Mouse (Mus musculus): ENCODE results near the gene Mpv17.
A peak's percentile ranks its signal among the peaks of the same experiment; 100 is the strongest.

The Mpv17 gene

DNA sequence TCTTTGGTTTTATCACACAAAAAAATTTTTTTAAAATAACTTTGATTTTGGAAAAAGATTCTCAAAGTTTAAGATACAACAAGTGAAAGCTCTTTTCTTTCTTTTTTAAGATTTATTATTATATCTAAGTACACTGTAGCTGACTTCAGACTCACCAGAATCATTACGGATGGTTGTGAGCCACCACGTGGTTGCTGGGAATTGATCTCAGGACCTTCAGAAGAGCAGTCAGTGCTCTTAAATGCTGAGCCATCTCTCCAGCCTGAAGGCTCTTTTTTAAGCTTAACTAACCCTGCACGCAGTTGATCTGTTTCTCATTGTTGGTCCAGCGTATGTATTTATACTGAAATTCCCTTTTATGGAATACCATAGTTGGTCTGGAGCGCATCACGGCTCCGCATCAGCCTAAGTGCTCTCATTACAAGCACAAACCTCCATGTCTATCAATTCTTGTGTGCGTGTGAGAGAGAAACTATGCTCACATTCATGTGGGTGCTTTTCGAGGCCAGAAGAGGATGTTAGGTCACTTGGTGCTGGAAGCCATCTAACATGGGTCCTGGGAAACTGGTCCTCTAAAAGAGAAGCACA is 27.2 kb upstream of the Mpv17 start:
- DNase-seq: no peak

- peak; percentile 98 for DNase-seq
Measured at GRCm38 (mm10) chr5:31179766-31180630, 25.9 kb upstream of the Mpv17 start, which contains the start of the genes Gm29609 and Gtf3c2. Gm29609 (minus strand) TSS chr5:31179911. Gtf3c2 (minus strand) TSS chr5:31180144.

DNA sequence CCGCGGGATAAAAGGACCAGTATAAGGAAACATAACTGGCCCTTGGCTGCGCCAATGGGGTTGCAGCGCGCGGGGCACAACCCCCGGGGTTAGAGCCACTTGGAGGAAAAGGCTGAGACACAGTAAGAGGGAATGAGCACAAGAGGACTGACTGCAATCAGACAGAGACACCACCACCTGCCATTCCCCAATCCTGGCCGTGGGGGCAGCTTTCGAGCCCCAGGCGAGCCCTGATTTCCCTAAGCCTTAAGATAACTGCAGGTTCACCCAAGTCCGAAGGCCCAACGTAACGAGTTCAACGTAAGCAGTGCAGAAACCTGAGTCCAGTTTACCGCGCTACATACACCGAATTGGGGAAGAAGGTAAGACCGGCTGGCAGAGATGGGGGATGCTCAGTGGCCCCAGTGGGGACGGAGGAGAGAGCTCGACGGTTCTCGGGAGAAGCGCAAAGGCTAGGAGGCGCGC is 25.3 kb upstream of the Mpv17 start:
- DNase-seq: no peak

- DNase-seq: no peak
Measured at GRCm38 (mm10) chr5:31168630-31169029, 14.6 kb upstream of the Mpv17 start.

DNA sequence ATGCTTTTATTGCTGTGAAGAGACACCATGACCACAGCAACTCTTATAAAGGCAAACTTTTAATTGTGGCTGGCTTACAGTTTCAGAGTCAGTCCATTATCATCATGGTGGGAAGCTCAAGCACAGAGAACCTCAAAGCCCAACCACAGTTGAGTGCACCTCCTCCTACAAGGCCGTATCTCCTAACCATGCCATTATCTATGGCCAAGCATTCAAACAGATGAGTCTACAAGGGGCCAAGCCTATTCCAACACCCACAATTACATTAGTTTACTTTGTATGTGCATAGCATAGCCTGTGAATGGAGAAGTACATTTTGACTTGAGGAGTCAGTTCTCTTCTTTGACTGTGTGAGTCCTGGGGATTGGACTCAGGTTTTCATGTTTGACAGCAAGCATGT is 10.8 kb upstream of the Mpv17 start:
- no peak for DNase-seq

DNA sequence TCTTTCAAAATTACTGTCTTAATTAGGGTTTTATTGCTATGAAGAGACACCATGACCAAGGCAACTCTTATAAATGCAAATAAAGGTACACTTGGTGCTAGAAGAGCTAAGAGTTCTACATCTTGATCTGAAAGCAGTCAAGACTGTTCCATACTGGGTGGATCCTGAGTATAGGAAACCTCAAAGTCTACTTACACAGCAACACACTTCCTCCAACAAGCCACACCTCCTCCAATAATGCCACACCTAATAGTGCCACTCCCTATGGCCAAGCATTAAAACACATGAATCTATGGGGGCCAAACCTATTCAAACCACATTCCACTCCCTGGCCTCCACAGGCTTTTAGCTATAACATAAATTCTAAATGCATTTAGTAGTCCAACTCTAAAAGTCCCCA is 8.4 kb upstream of the Mpv17 start:
- DNase-seq: no peak

DNA sequence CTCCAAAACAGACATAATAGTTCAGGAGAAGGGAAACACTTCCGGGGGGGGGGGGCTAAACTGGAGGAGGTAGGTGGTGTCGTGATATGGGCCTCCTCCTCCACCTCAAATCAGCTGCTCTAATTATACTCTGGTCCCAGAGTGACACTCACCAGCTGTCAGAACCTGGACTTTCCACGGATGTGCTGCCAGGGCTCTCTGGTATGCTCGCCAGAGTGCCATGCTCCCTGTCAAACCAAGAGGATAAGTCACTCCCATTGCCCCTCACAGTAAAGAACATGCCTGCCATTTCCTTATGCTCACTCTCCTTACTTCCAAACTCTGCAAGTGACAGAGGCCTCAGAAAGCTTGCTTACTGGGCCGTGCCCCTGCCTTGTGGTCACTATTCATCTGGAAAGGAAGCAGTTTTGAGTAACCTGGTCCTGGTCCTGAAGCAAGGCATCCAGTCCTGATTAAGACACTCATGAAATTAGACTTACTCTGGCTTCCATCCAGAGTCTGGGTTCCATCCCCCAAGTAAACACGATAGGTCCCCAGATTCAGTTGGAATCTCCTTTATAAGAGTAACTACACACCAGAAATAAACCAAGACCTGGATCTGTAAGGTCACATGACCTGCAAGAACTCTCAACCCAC is 417 bp downstream of the Mpv17 start:
- no peak for DNase-seq

GRCm38 (mm10) chr5:31151746-31152145 is 2.3 kb downstream of the Mpv17 start:
- no peak for DNase-seq

GRCm38 (mm10) chr5:31149781-31150180 is 4.3 kb downstream of the Mpv17 start:
- no peak for DNase-seq

DNA sequence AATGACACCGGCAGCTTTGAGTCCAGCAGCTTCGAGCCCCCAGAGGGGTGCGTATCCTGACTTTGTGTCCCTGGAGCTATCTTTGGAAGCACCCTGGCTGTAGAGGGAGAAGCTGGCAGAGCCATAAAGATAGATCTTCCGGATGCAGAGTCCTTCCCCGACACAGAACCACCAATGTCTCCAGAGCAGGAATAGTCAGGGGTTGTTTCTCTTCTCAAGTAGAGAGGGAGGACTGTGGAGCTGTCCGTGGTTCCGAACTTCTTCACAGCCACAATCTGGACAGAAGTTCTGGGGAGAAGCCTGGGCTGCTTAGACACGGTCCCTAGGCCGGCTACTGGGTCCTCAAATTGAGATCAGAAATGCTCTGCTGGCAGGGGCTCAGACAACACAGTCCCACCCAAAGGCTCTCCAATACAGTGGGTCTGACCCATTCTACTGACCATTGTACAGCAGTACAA is 15.1 kb downstream of the Mpv17 start:
- DNase-seq: no peak

GRCm38 (mm10) chr5:31138241-31138967 is 15.6 kb downstream of the Mpv17 start, which contains the start of gene Ucn:
Ucn (minus strand) TSS chr5:31138829.
- DNase-seq: no peak

GRCm38 (mm10) chr5:31137658-31138057 is 16.4 kb downstream of the Mpv17 start:
- DNase-seq: no peak

DNA sequence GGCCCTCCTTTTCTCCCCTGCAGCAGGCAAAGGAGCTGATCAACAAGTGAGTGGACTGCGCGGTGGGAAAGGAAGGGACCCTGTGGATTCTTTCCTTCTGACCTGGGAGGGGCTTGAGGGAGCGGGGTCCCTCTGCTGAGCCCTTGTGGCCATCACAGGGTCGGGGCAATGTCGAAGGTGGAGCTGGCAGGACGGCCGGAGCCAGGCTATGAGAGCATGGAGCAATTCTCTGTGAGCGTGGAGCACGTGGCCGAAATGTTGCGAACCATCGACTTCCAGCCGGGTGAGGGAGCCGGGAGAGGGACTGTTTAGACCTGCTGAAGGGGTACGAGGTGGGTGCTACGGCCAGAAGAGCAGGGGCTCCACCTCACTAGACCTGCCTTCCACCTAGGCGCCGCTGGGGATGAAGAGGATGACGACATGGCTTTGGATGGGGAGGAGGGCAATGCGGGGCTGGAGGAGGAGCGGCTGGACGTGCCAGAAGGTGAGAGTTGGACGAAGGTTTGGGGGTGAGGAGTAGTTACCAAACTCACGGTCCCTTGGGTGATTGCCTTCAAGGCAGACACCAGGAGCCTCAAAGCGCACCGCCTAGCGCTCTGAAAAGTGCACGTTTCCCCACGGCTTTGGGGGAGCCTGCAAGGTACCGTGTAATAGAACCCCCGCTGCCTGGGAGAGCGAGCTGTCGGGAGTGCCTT is 17.2 kb downstream of the Mpv17 start:
- no peak for DNase-seq

DNA sequence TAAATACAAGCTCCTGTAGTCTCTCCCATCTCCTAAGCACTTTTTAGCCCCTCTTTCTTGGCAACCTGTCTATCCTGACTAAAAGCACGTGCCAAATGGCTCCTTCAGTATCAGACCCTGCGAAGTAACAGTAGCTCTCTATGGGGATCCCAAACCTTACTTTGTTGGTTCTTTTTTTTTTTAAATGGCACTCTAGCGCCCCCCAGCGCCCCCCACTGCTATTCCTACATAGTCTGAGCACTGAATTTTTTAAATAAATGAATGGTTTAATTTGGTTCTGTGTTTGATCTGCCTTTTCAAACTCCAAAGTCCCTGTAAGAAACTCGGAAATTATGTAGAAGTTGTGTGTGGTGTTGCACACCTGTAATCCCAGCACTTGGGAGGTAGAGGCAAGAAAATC is 28.0 kb downstream of the Mpv17 start:
- DNase-seq: no peak

GRCm38 (mm10) chr5:31123481-31123880 is 30.6 kb downstream of the Mpv17 start:
- DNase-seq: no peak

DNA sequence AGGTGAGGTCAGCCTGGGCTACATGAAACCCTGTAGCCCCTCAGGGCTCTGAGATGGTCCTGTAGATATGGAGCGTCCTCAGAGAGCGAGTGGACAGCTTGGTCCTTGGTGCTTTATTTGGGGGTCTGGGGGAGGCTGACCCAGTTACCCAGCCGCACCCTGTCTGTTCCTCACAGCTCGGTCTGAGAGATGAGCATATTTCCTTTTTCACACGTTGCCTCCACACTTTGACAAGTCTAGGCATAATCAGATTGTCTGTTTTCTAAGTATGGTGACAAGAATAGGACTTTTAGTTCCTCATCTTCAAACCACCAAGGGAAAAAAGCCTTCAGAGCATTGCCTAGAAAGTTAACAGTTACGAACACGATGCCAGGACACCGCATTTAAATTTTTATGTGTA is 32.9 kb downstream of the Mpv17 start:
- no peak for DNase-seq

GRCm38 (mm10) chr5:31116912-31117311 is 37.1 kb downstream of the Mpv17 start:
- DNase-seq: no peak

- no peak for DNase-seq
Measured at GRCm38 (mm10) chr5:31116354-31116753, 37.7 kb downstream of the Mpv17 start, which contains the start of gene Trim54. Trim54 (plus strand) TSS chr5:31116712.

- DNase-seq: no peak
Measured at GRCm38 (mm10) chr5:31110781-31111180, 43.3 kb downstream of the Mpv17 start.

DNA sequence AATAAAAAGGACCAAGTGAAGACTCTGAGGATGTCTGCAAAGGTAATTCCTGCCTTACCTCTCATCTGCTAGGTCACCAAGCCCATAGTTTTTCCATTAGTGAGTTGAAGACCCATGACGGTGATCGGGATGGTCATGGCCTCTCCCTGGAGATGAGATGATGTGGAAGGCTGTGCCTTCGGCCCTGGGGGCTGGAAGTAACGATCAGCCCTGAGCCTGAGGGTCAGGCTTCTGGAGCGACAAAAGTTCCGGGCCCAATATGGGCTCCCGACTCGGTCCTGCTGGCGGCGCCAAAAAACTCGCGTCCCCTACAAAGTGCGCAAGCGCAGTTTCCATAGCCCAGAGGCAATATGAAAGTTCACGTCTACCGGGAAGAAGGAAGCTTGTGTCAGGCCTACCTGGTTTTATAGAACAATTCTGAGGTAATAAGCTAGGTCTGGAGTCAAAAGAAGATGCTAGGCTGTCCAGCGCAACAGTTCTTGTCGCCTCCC is 46.0 kb downstream of the Mpv17 start, which contains the start of gene Slc30a3:
TSS of gene Slc30a3 (minus strand) at position 238 of the 491 bp plus-strand sequence.
- no peak for DNase-seq

GRCm38 (mm10) chr5:31105814-31106335 is 48.2 kb downstream of the Mpv17 start, which contains the start of gene Dnajc5g:
Dnajc5g (plus strand) TSS chr5:31106285.
- no peak for DNase-seq
